Mouse (Mus musculus) frontal cortex, adult 2 months (tissue): ENCODE data around the gene Ank2. TPM values are rescaled to one million over a fixed set of nuclear protein-coding genes. Genes with fewer than 3 reads are reported as not detected.

Source experiments
- DNase-seq, 2 experiments: peaks; one replicate each; pipeline ENCODE4 v3.0.0; 2022; ENCODE audit warnings: low spot score in 1 of 2; ENCODE audit errors: extremely low spot score in 1 of 2
- polyA plus RNA-seq: library from polyadenylated mRNA; depleted of rRNA; stranded (reverse); fragments of >200 nt; gene quantifications from 2 replicates; pipeline ENCODE4 v1.2.3, GENCODE M21; 2012

The Ank2 gene
- polyA plus RNA-seq, 1 experiment: 402 TPM

GRCm38 (mm10) chr3:127003946-127004345 lies 495.2 kb downstream of the Ank2 start:
- peak in 1 of 2 experiments; percentile 45 for DNase-seq

GRCm38 (mm10) chr3:126998742-126999112 lies 500.4 kb downstream of the Ank2 start:
- DNase-seq: no peak

- DNase-seq: peak; percentile 65 to 66
Observed at GRCm38 (mm10) chr3:126998008-126998741, 501.0 kb downstream of the Ank2 start.

- no peak for DNase-seq
Observed at GRCm38 (mm10) chr3:126997391-126998007, 501.7 kb downstream of the Ank2 start.

GRCm38 (mm10) chr3:126996721-126997120 lies 502.4 kb downstream of the Ank2 start:
- DNase-seq: no peak

GRCm38 (mm10) chr3:126995970-126996369 lies 503.2 kb downstream of the Ank2 start:
- no peak for DNase-seq

- no peak for DNase-seq
Observed at GRCm38 (mm10) chr3:126994149-126994548, 505.0 kb downstream of the Ank2 start.

GRCm38 (mm10) chr3:126989936-126990335 lies 509.2 kb downstream of the Ank2 start:
- DNase-seq: peak in 1 of 2 experiments; percentile 55

GRCm38 (mm10) chr3:126986687-126987086 lies 512.5 kb downstream of the Ank2 start:
- no peak for DNase-seq

GRCm38 (mm10) chr3:126982814-126983213 lies 516.3 kb downstream of the Ank2 start:
- no peak for DNase-seq

GRCm38 (mm10) chr3:126981163-126981562 lies 518.0 kb downstream of the Ank2 start:
- DNase-seq: no peak

- DNase-seq: no peak
Observed at GRCm38 (mm10) chr3:126979635-126980034, 519.5 kb downstream of the Ank2 start.

- peak; percentile 69 to 90 for DNase-seq
Observed at GRCm38 (mm10) chr3:126978768-126979410, 520.3 kb downstream of the Ank2 start.

- no peak for DNase-seq
Observed at GRCm38 (mm10) chr3:126977399-126977798, 521.8 kb downstream of the Ank2 start.

GRCm38 (mm10) chr3:126976793-126977192 lies 522.4 kb downstream of the Ank2 start:
- no peak for DNase-seq

- DNase-seq: no peak
Observed at GRCm38 (mm10) chr3:126975409-126975808, 523.7 kb downstream of the Ank2 start.

- no peak for DNase-seq
Observed at GRCm38 (mm10) chr3:126973551-126973950, 525.6 kb downstream of the Ank2 start.

GRCm38 (mm10) chr3:126971531-126971930 lies 527.6 kb downstream of the Ank2 start:
- DNase-seq: no peak

- DNase-seq: no peak
Observed at GRCm38 (mm10) chr3:126968721-126969120, 530.4 kb downstream of the Ank2 start.

- DNase-seq: no peak
Observed at GRCm38 (mm10) chr3:126965767-126966166, 533.4 kb downstream of the Ank2 start.

GRCm38 (mm10) chr3:126962326-126962725 lies 536.8 kb downstream of the Ank2 start:
- DNase-seq: no peak

GRCm38 (mm10) chr3:126952698-126953097 lies 546.5 kb downstream of the Ank2 start:
- no peak for DNase-seq
